Comparison of ENCODE assay signal across 8 mouse cellular contexts in genomic region chr2:92599487-92600347, GRCm38 (mm10). TPM values are rescaled to one million over a fixed set of nuclear protein-coding genes. Genes with fewer than 3 reads are reported as not detected.
A peak's percentile ranks its signal among the peaks of the same experiment; 100 is the strongest.
DNase-seq lines count a peak whose midpoint lies in the region; ATAC-seq and TF ChIP-seq lines count a peak whose summit lies in the region.

Gene Chst1, plus strand, starts transcription at chr2:92599707.

- H3K27me3 ChIP-seq in forebrain, embryonic 15.5 days: no peaks in the 10 kb centered on the region
- H3K27me3 ChIP-seq in hindbrain, postnatal 0 days (ENCODE audit: insufficient read depth, low read length): no peaks in the 10 kb centered on the region
- peaks cover 26% of the 10 kb centered on the region for H3K27me3 ChIP-seq in limb, embryonic 15.5 days
- H3K27me3 ChIP-seq in neural tube, embryonic 11.5 days (ENCODE audit: control insufficient read depth, insufficient read depth, low read length): peaks cover 5% of the 10 kb centered on the region; the same call in 1 of the 2 replicates

- H3K36me3 ChIP-seq in forebrain, embryonic 15.5 days: no peaks in the 10 kb centered on the region
- no peaks in the 10 kb centered on the region for H3K36me3 ChIP-seq in hindbrain, postnatal 0 days (ENCODE audit: insufficient read depth, low read length)
- H3K36me3 ChIP-seq in limb, embryonic 15.5 days: no peaks in the 10 kb centered on the region
- no peaks in the 10 kb centered on the region for H3K36me3 ChIP-seq in neural tube, embryonic 11.5 days (ENCODE audit: control insufficient read depth, insufficient read depth, low read length)

- peak; percentile 76 for ATAC-seq in forebrain, embryonic 15.5 days (replicated peaks)
- ATAC-seq in hindbrain, postnatal 0 days: peak; percentile 68
- peak; percentile 52 for ATAC-seq in limb, embryonic 15.5 days (ENCODE audit: insufficient number of reproducible peaks, low FRiP score, low TSS enrichment, low read depth)
- ATAC-seq in neural tube, embryonic 11.5 days (ENCODE audit: insufficient read depth, low FRiP score, low TSS enrichment): peak; percentile 64

- 0% methylated on average over 64 of the region's 82 CpGs for WGBS in forebrain, embryonic 15.5 days
- under 1% methylated on average over 50 of the region's 82 CpGs for WGBS in hindbrain, postnatal 0 days
- WGBS in limb, embryonic 15.5 days: 0% methylated on average over 31 of the region's 82 CpGs
- under 1% methylated on average over 37 of the region's 82 CpGs for WGBS in neural tube, embryonic 11.5 days

- H3K4me2 ChIP-seq in forebrain, embryonic 15.5 days (replicated peaks): peak within 1 kb of the TSS; percentile 72
- peak within 1 kb of the TSS; percentile 93 for H3K4me2 ChIP-seq in hindbrain, postnatal 0 days (ENCODE audit: low read depth, low read length)
- peak within 1 kb of the TSS; percentile 96 for H3K4me2 ChIP-seq in limb, embryonic 15.5 days
- peak within 1 kb of the TSS; percentile 98 for H3K4me2 ChIP-seq in neural tube, embryonic 11.5 days (ENCODE audit: low read depth)

- peak within 1 kb of the TSS; percentile 71 for H3K9ac ChIP-seq in forebrain, embryonic 15.5 days (replicated peaks)
- peak within 1 kb of the TSS; percentile 85 for H3K9ac ChIP-seq in hindbrain, postnatal 0 days (replicated peaks; ENCODE audit: low read length)
- peak within 1 kb of the TSS; percentile 56 for H3K9ac ChIP-seq in limb, embryonic 15.5 days
- peak within 1 kb of the TSS; percentile 81 for H3K9ac ChIP-seq in neural tube, embryonic 11.5 days (ENCODE audit: low read length)

- TF ChIP-seq CTCF in hindbrain, postnatal 0 days (IDR thresholded peaks at IDR 0.05; ENCODE audit: low read depth): no peak

- peaks cover 34% of the 10 kb centered on the region for H3K4me1 ChIP-seq in forebrain, embryonic 15.5 days
- H3K4me1 ChIP-seq in hindbrain, postnatal 0 days (ENCODE audit: insufficient read depth, low read length): peaks cover 19% of the 10 kb centered on the region; the same call in 1 of the 2 replicates
- H3K4me1 ChIP-seq in limb, embryonic 15.5 days: peaks cover 27% of the 10 kb centered on the region
- H3K4me1 ChIP-seq in neural tube, embryonic 11.5 days (ENCODE audit: control insufficient read depth, insufficient read depth, low read length): 0 out of 2 replicates have a peak, but pooled peaks cover 7% of the 10 kb centered on the region

- H3K4me3 ChIP-seq in forebrain, embryonic 15.5 days: peak within 1 kb of the TSS; percentile 61
- H3K4me3 ChIP-seq in hindbrain, postnatal 0 days (ENCODE audit: low read length): peak within 1 kb of the TSS; percentile 76
- H3K4me3 ChIP-seq in limb, embryonic 15.5 days: peak within 1 kb of the TSS; percentile 66
- H3K4me3 ChIP-seq in neural tube, embryonic 11.5 days (ENCODE audit: low read depth, low read length): peak within 1 kb of the TSS; percentile 77

- peak within 1 kb of the TSS; percentile 79 for H3K27ac ChIP-seq in forebrain, embryonic 15.5 days (replicated peaks)
- H3K27ac ChIP-seq in hindbrain, postnatal 0 days: peak within 1 kb of the TSS; percentile 74
- peak within 1 kb of the TSS; percentile 54; the same call in 1 of the 2 replicates for H3K27ac ChIP-seq in limb, embryonic 15.5 days
- H3K27ac ChIP-seq in neural tube, embryonic 11.5 days (ENCODE audit: low read depth, low read length): no peak within 1 kb of the TSS

- no peaks in the 10 kb centered on the region for H3K9me3 ChIP-seq in forebrain, embryonic 15.5 days
- H3K9me3 ChIP-seq in hindbrain, postnatal 0 days (ENCODE audit: low read length): no peaks in the 10 kb centered on the region
- no peaks in the 10 kb centered on the region for H3K9me3 ChIP-seq in limb, embryonic 15.5 days
- H3K9me3 ChIP-seq in neural tube, embryonic 11.5 days (ENCODE audit: control insufficient read depth, low read length): no peaks in the 10 kb centered on the region

- DNase-seq in kidney, adult 18-20 months: peak; percentile 29
- no peak for DNase-seq in kidney, adult 11 months
- DNase-seq in adrenal gland, postnatal 4 days (ENCODE audit: low spot score in 2 of 2): peak in 1 of 2 experiments; percentile 29
- DNase-seq in hindbrain, postnatal 0 days (ENCODE audit: low spot score): peak; percentile 72
- peak; percentile 64 for DNase-seq in neural tube, embryonic 11.5 days (ENCODE audit: low spot score)
- DNase-seq in spleen, postnatal 4 days (ENCODE audit: low spot score in 2 of 2): no peak

RNA-seq across cellular contexts. Expression of gene Chst1, which starts in this region (rescaled TPM):
- total RNA-seq in adrenal gland, postnatal 4 days (2021): 10 to 100 TPM; 11.2 to 12.4 TPM
- polyA plus RNA-seq in forebrain, embryonic 15.5 days (2015; fragmentation: Nextera tagmentation; extraction: Ambion mirVana): 25.4 and 27.1 TPM in 2 replicates
- total RNA-seq in hindbrain, postnatal 0 days (2014; rRNA removed): 34.9 and 49.2 TPM in 2 replicates
- polyA plus RNA-seq in hindbrain, postnatal 0 days (2015; fragmentation: Nextera tagmentation; extraction: Ambion mirVana): 23.2 and 24.4 TPM in 2 replicates
- 7.8 and 7.9 TPM in 2 replicates for polyA plus RNA-seq in limb, embryonic 15.5 days (2015; fragmentation: Nextera tagmentation; extraction: Ambion mirVana)
- 5.5 TPM in 2 replicates for polyA plus RNA-seq in neural tube, embryonic 11.5 days (2014; fragmentation: Nextera tagmentation; extraction: Ambion mirVana)

Comparison
In these comparisons a context has a peak if more than half of its experiments do, and no peak if none do; other contexts are left out.
1. DNase-seq: peak in kidney, adult 18-20 months (single experiment), hindbrain, postnatal 0 days (single experiment) and neural tube, embryonic 11.5 days (single experiment); none in kidney, adult 11 months (single experiment) and spleen, postnatal 4 days (0 of 2).
2. Peak in every context shown above with its lines, with median percentiles within 50 percentile points of each other: ATAC-seq, H3K4me2 ChIP-seq, H3K4me3 ChIP-seq and H3K9ac ChIP-seq.